Mouse (Mus musculus) stomach, postnatal 0 days (tissue): Measurements from ENCODE around the gene Rnf187. TPM values are rescaled to one million over a fixed set of nuclear protein-coding genes. Genes with fewer than 3 reads are reported as not detected.

Experiments
- ATAC-seq: fragments of 200-750 bp; cut with Nextera tagmentation; 2 replicates; pipeline ENCODE4 v1.8.0; 2017; ENCODE audit not compliant: low FRiP score, low TSS enrichment
- DNase-seq: peaks from one replicate; pipeline ENCODE4 v3.0.0-alpha.2; 2016; ENCODE audit warnings: low spot score
- H3K27ac ChIP-seq: fragments of 300-500 bp; sonication (generic); replicated peaks from 2 replicates; pipeline ENCODE4 v1.5.1; 2014; ENCODE audit warnings: mild to moderate bottlenecking, control low read depth
- H3K27me3 ChIP-seq: fragments of 300-500 bp; sonication (generic); 2 replicates; pipeline ENCODE4 v1.6.1; 2014; ENCODE audit warnings: low read length; ENCODE audit not compliant: control insufficient read depth, insufficient read depth
- H3K36me3 ChIP-seq: fragments of 300-500 bp; sonication (generic); 2 replicates; pipeline ENCODE4 v1.6.1; 2014; ENCODE audit warnings: low read length, mixed read lengths; ENCODE audit not compliant: control insufficient read depth, insufficient read depth
- H3K4me1 ChIP-seq: fragments of 300-500 bp; sonication (generic); replicated peaks from 2 replicates; pipeline ENCODE4 v1.6.1; 2014; ENCODE audit warnings: antibody characterized with exemption; ENCODE audit not compliant: control insufficient read depth, insufficient read depth
- H3K4me2 ChIP-seq: fragments of 300-500 bp; sonication (generic); replicated peaks from 2 replicates; pipeline ENCODE4 v1.6.1; 2014; ENCODE audit warnings: low read depth, mild to moderate bottlenecking, control low read depth, moderate library complexity
- H3K4me3 ChIP-seq: fragments of 300-500 bp; sonication (generic); 2 replicates; pipeline ENCODE4 v1.5.1; 2014; ENCODE audit warnings: low read depth, low read length, control low read depth
- H3K9ac ChIP-seq: fragments of 300-500 bp; sonication (generic); 2 replicates; pipeline ENCODE4 v1.6.1; 2014; ENCODE audit warnings: mild to moderate bottlenecking, low read length, control low read depth, mixed read lengths
- H3K9me3 ChIP-seq: fragments of 300-500 bp; sonication (generic); 2 replicates; pipeline ENCODE4 v1.6.1; 2016; ENCODE audit warnings: low read length; ENCODE audit not compliant: control insufficient read depth
- CTCF ChIP-seq: IDR thresholded peaks from 2 replicates; pipeline ENCODE4 v1.5.1; 2016; ENCODE audit warnings: antibody characterized with exemption, low read depth, mild to moderate bottlenecking, moderate library complexity
- EP300 ChIP-seq: optimal IDR thresholded peaks from 2 replicates; pipeline ENCODE3; 2016; ENCODE audit warnings: antibody characterized with exemption
- WGBS: fragments of 180-500 bp; shearing (Covaris S2); extraction: QIAGEN DNeasy Blood & Tissue Kit; methylation state at CpG from one replicate; pipeline ENCODE4 v1.1.7; 2014; 5-methylcytosine and 5-hydroxymethylcytosine counted together
- polyA plus RNA-seq: library from polyadenylated mRNA; unstranded; fragments of >200 nt; fragmentation: Nextera tagmentation; extraction: Ambion mirVana; gene quantifications from 2 replicates; pipeline ENCODE4 v1.2.1, GENCODE M21; 2015

Rnf187 gene
- polyA plus RNA-seq, 1 experiment from 2014 or later = 136 TPM

DNA sequence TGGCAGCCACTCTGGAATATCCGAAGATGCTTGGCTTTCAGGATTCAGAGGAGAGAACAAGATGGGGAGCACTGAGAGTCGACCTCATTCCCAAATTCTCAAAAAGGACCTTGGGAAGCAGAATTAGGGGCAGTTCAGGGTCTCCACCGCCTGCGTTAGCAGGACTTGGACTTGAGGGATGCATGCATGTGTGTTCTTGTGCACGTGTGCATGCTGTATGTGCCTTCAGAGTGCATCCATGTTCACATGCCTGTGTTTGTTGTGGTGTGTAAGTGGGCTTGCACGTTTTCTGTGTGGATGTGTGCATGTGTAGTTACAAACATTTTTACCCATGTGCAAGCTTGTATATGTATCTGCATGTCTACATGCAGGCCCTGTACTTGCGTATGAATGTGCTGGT is 25.5 kb upstream of the Rnf187 start:
- ATAC-seq (no peak), DNase-seq (no peak)
- WGBS = 83% methylated on average over 7 of the region's 7 CpGs

DNA sequence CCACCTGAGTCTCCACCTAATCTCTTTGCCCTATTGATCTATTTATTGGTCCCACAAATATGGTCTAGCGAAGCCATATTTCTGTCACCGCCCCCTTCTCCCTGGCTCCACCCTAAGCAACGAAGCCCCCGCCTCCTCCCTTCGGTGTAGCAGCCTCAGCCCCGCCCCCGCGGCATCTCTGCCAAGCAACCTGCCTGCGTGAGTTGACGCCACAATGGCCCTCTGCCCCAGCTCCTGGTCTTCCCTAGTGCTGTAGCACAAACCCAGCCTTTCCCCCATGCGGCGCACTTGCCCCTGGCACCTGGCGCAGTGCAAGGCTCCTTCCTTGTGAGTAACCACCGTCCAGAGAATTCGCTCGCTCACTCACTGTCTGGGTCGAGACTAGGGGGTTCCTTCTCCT is 24.8 kb upstream of the Rnf187 start:
- Histone ChIP-seq H3K4me1 (no peaks in the 10 kb centered on the region; the same call in 1 of the 2 replicates), H3K9ac (no peak overlapping the region), H3K27ac (no peak overlapping the region), H3K27me3 (no peaks in the 10 kb centered on the region), H3K4me2 (no peak overlapping the region), H3K36me3 (no peaks in the 10 kb centered on the region), H3K4me3 (no peak overlapping the region), H3K9me3 (no peaks in the 10 kb centered on the region)
- WGBS = 40% methylated on average over 13 of the region's 17 CpGs
- ATAC-seq (no peak; the same call in 1 of the 2 replicates), DNase-seq (peak; percentile 73)
- TF ChIP-seq CTCF (no peak), EP300 (no peak)

More for the DNA sequence above, 25.5 kb upstream of the Rnf187 start:
- Histone ChIP-seq H3K4me3 (no peak overlapping the region), H3K36me3 (no peaks in the 10 kb centered on the region), H3K9me3 (no peaks in the 10 kb centered on the region), H3K4me1 (no peaks in the 10 kb centered on the region; the same call in 1 of the 2 replicates), H3K4me2 (no peak overlapping the region), H3K27ac (no peak overlapping the region), H3K27me3 (no peaks in the 10 kb centered on the region), H3K9ac (no peak overlapping the region)
- no peak for TF ChIP-seq EP300
- TF ChIP-seq CTCF = no peak

DNA sequence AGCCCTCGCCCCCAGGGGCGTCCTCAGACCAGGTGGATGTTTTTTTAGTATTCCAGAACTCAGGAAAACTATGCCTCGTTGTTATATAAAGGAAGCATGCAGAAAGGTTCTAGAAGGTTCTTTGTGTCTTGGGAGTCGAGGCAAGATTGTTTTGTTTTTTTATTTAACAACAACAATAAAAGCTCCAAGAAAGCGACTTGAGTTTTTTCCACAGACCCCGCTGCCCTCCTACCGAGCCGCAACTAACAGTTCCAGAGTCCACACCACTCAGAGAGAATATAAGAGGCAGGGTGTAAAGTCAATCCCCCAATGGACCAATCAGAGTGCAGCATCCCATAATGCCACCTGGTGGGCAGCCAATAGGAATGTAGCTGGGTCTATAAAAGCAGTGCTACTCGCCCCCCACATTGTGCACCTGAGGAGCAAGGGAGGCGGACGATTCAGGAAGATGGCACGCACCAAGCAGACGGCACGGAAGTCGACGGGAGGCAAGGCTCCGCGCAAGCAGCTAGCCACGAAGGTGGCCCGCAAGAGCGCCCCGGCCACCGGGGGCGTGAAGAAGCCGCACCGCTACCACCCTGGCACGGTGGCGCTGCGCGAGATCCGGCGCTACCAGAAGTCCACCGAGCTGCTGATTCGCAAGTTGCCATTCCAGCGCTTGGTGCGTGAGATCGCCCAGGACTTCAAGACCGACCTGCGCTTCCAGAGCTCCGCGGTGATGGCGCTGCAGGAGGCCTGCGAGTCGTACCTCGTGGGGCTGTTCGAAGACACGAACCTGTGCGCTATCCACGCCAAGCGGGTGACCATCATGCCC is 22.9 kb upstream of the Rnf187 start:
- Histone ChIP-seq H3K36me3 (no peaks in the 10 kb centered on the region), H3K9me3 (no peaks in the 10 kb centered on the region), H3K4me1 (no peaks in the 10 kb centered on the region; the same call in 1 of the 2 replicates), H3K27me3 (no peaks in the 10 kb centered on the region), H3K9ac (no peak overlapping the region), H3K4me2 (no peak overlapping the region), H3K27ac (no peak overlapping the region), H3K4me3 (no peak overlapping the region)
- TF ChIP-seq CTCF = no peak
- TF ChIP-seq EP300 = no peak
- DNase-seq (no peak), ATAC-seq (no peak)
- 61% methylated on average over 49 of the region's 50 CpGs for WGBS

DNA sequence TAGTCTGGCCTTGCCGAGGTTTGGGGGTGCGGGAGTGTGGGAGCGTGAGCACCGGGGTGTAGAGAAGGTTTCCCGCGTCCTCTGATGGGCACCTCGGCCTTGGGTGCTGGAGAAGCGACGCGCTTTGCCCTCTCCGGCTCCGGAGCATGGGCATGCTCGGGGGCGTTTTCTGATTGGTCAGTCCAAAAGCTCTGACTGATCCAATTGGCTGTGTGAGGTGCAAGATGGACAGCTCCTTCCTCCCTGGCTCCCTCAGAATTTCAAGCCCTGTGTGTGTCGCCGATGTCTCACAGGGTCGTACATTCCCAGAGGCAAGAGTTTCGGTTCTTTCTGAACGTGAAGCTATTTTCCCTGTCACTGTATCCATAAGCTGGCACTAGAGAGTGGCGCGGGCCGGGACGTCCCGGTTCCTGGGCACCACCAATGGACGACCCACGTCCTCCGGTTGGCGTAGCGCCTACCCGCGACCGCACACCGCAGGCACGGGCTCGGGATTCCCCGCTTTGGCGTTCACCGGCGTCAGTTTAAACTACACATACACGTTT is 21.3 kb upstream of the Rnf187 start:
- Histone ChIP-seq H3K4me2 (peak overlapping the region; percentile 80), H3K36me3 (no peaks in the 10 kb centered on the region), H3K27ac (peak overlapping the region; percentile 35; the same call in 1 of the 2 replicates), H3K4me3 (peak overlapping the region; percentile 52), H3K9me3 (no peaks in the 10 kb centered on the region), H3K9ac (peak overlapping the region; percentile 50), H3K4me1 (no peaks in the 10 kb centered on the region; the same call in 1 of the 2 replicates), H3K27me3 (no peaks in the 10 kb centered on the region)
- no peak for TF ChIP-seq EP300
- peak; percentile 56 for TF ChIP-seq CTCF
- DNase-seq (peak; percentile 80), ATAC-seq (peak; percentile 80)
- 3% methylated on average over 40 of the region's 40 CpGs for WGBS

DNA sequence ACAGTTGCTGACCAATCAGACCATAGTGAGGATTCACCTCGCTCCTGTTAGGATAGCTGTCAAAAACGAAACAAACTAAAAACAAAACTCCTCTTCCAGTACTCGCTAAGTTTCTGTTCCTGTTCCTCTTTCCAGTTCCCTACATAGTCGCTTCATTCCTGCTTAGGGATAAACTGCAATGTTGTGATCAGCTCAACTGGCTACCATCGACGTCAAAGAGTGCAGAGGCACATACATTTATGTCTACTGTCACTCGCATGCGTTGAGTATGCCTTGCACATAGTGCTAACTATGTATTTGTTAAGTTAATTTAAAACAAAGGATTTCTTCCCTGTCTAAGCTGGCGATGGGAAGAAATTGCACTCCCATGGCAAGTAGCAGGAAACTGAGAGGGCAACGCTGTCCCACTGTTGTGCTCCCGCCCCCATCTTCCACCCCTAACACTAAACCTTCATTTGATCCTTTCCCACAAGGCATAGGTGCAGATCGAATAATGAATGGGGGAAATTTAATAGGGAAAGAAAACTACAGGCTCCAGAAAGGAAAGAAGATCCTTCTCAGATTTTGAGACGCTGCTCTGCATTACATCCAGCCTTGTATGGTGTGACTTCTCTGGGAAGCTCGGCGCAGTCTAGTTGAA is 20.6 kb upstream of the Rnf187 start:
- peak overlapping the region; percentile 48 for H3K9ac ChIP-seq
- H3K27ac ChIP-seq = no peak overlapping the region
- H3K36me3 ChIP-seq = no peaks in the 10 kb centered on the region
- ATAC-seq (no peak), DNase-seq (no peak)
- H3K4me2 ChIP-seq = peak overlapping the region; percentile 80
- TF ChIP-seq EP300 (no peak), CTCF (no peak)
- H3K27me3 ChIP-seq = no peaks in the 10 kb centered on the region
- H3K4me3 ChIP-seq = peak overlapping the region; percentile 52
- 30% methylated on average over 15 of the region's 15 CpGs for WGBS
- H3K4me1 ChIP-seq = no peaks in the 10 kb centered on the region; the same call in 1 of the 2 replicates
- no peaks in the 10 kb centered on the region for H3K9me3 ChIP-seq

DNA sequence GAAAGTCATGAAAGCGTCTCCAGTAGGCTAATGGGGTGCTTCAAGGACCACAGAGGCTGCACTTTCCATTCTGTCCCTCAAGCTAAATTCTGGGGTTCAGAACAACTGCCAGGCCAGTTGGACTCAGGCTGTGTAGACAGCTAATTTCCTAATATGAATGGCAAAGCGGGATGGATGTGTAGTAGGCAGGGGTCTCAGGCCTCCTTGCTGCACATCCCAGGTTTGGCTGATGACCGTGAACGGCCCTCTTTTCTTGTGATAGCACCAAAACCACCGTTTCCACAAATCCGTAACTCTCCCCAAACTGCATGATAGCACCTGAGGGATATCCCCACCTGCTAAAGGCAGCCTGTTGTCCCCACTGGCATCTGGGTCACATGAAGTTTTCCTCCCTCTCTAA is 19.8 kb upstream of the Rnf187 start:
- 91% methylated on average over 6 of the region's 6 CpGs for WGBS
- Histone ChIP-seq H3K27me3 (no peaks in the 10 kb centered on the region), H3K9me3 (no peaks in the 10 kb centered on the region), H3K4me1 (no peaks in the 10 kb centered on the region; the same call in 1 of the 2 replicates), H3K4me2 (no peak overlapping the region), H3K4me3 (no peak overlapping the region), H3K27ac (no peak overlapping the region), H3K36me3 (no peaks in the 10 kb centered on the region), H3K9ac (no peak overlapping the region)
- no peak for TF ChIP-seq CTCF
- TF ChIP-seq EP300 = no peak
- DNase-seq (no peak), ATAC-seq (no peak)
